Mouse (Mus musculus) neural tube, embryonic 13.5 days (tissue): ENCODE measurements at regions not wholly inside any gene's neighbourhood (a gene's known extent, or its start where the extent isn't known, plus 50 kb on each side); places are given as distances from the start of the nearest gene placed in this dataset.

ENCODE experiments used
- ATAC-seq: fragments of 200-750 bp; cut with Nextera tagmentation; 2 replicates; pipeline ENCODE4 v1.8.0; 2017; ENCODE audit warnings: low read depth, mild to moderate bottlenecking, moderate TSS enrichment, moderate library complexity
- H3K27ac ChIP-seq: fragments of 300-500 bp; sonication (generic); replicated peaks from 2 replicates; pipeline ENCODE4 v1.5.1; 2015; ENCODE audit warnings: moderate library complexity, mild to moderate bottlenecking, inconsistent platforms
- H3K27me3 ChIP-seq: fragments of 300-500 bp; sonication (generic); 2 replicates; pipeline ENCODE4 v1.6.1; 2015; ENCODE audit warnings: mild to moderate bottlenecking, inconsistent platforms
- H3K36me3 ChIP-seq: fragments of 300-500 bp; sonication (generic); 2 replicates; pipeline ENCODE4 v1.6.1; 2015; ENCODE audit warnings: mild to moderate bottlenecking, inconsistent platforms
- H3K4me1 ChIP-seq: fragments of 300-500 bp; sonication (generic); replicated peaks from 2 replicates; pipeline ENCODE4 v1.6.1; 2015; ENCODE audit warnings: inconsistent platforms
- H3K4me2 ChIP-seq: fragments of 300-500 bp; sonication (generic); 2 replicates; pipeline ENCODE4 v1.6.1; 2015; ENCODE audit warnings: inconsistent platforms, mild to moderate bottlenecking, moderate library complexity
- H3K4me3 ChIP-seq: fragments of 300-500 bp; sonication (generic); 2 replicates; pipeline ENCODE4 v1.5.1; 2015; ENCODE audit warnings: mild to moderate bottlenecking, inconsistent platforms
- H3K9ac ChIP-seq: fragments of 300-500 bp; sonication (generic); 2 replicates; pipeline ENCODE4 v1.6.1; 2015; ENCODE audit warnings: moderate library complexity, mild to moderate bottlenecking, inconsistent platforms
- H3K9me3 ChIP-seq: fragments of 300-500 bp; sonication (generic); 2 replicates; pipeline ENCODE4 v1.6.1; 2016; ENCODE audit warnings: inconsistent platforms
- WGBS: fragments of 180-500 bp; shearing (Covaris S2); methylation state at CpG from one replicate; pipeline ENCODE4 v1.1.7; 2015; 5-methylcytosine and 5-hydroxymethylcytosine counted together

- Histone ChIP-seq H3K36me3 (no peaks in the 10 kb centered on the region), H3K9ac (no peak overlapping the region), H3K4me1 (no peaks in the 10 kb centered on the region), H3K4me2 (no peak overlapping the region), H3K27ac (no peak overlapping the region), H3K4me3 (no peak overlapping the region), H3K27me3 (no peaks in the 10 kb centered on the region), H3K9me3 (no peaks in the 10 kb centered on the region)
- WGBS = 92% methylated on average over 11 of the region's 11 CpGs
- ATAC-seq = no peak
These were observed 71.4 kb upstream of the Elovl5 start for GRCm38 (mm10) chr9:77845664-77846290.

DNA sequence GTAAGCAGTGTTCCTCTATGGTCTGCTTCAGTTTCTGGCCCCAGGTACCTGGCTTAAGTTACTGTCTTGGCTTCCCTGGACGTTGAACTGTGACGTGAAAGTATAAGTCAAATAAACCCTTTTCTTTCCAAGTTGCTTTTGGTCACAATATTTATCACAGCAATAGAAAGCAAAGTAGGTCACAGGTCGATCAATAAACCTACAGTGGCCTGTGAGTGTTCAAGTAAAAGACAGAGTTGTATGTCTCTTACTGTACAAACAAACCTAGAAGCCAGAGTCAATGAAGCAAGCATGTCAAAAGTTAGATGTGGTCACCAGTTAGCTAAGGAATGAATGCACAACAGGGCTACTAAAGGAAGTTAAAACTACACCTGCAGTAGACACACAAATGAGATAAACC, 68.6 kb upstream of the Elovl5 start:
- WGBS = 87% methylated on average over 3 of the region's 3 CpGs
- H3K27me3 ChIP-seq = no peaks in the 10 kb centered on the region
- no peak overlapping the region for H3K27ac ChIP-seq
- H3K4me2 ChIP-seq = no peak overlapping the region
- ATAC-seq = no peak
- H3K9ac ChIP-seq = no peak overlapping the region
- H3K36me3 ChIP-seq = no peaks in the 10 kb centered on the region
- H3K4me3 ChIP-seq = no peak overlapping the region
- H3K9me3 ChIP-seq = no peaks in the 10 kb centered on the region
- no peaks in the 10 kb centered on the region for H3K4me1 ChIP-seq

DNA sequence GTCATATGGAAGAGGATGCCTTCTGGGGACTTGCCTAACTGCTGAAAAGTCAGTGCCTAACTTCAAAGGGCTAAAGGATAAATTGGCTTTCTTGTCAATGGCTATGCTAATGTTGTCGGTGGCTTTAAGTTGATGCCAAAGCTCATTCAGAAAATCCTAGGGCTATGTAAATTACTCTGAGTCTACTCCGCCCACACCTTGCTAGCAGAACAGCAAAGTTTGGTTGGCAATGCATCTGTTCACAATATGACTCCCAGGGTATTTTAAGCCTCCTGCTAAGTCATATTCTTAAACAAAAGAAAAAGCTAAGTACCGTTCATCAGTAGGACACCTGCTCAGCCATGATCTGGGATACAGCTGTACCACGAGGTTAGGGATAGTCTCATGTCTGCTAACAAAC, 67.8 kb upstream of the Elovl5 start:
- Histone ChIP-seq H3K27me3 (no peaks in the 10 kb centered on the region), H3K36me3 (no peaks in the 10 kb centered on the region), H3K4me2 (no peak overlapping the region), H3K4me3 (no peak overlapping the region), H3K27ac (no peak overlapping the region), H3K4me1 (no peaks in the 10 kb centered on the region), H3K9me3 (no peaks in the 10 kb centered on the region), H3K9ac (no peak overlapping the region)
- 47% methylated on average over 4 of the region's 4 CpGs for WGBS
- no peak for ATAC-seq

DNA sequence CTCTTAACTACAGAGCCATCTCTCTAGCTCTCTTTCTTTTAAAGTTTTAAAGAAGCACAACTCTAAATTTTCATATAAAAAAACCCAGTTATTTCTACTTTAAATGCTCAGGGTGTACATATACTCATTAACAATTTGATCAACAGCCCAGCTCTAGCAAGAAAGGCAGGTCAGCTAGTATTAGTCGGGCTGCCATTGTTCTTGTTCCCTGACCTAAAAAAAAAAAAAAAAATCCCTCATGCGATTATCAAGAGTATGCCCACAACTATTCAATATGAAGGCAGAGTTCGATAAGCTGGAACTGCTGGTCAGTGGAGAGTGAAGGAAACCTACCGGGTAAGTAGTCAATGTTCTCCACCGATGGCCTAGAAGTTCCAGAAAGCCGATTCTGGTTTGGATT, 65.8 kb upstream of the Elovl5 start:
- Histone ChIP-seq H3K4me2 (no peak overlapping the region), H3K9me3 (no peaks in the 10 kb centered on the region), H3K27ac (no peak overlapping the region), H3K4me3 (no peak overlapping the region), H3K9ac (no peak overlapping the region), H3K36me3 (no peaks in the 10 kb centered on the region), H3K27me3 (no peaks in the 10 kb centered on the region), H3K4me1 (no peaks in the 10 kb centered on the region)
- no peak for ATAC-seq
- 88% methylated on average over 6 of the region's 6 CpGs for WGBS

GRCm38 (mm10) chr9:77857091-77858058, 59.8 kb upstream of the Elovl5 start:
- Histone ChIP-seq H3K27me3 (no peaks in the 10 kb centered on the region), H3K9me3 (no peaks in the 10 kb centered on the region), H3K27ac (no peak overlapping the region), H3K36me3 (no peaks in the 10 kb centered on the region), H3K4me1 (peaks cover 4% of the 10 kb centered on the region; the same call in 1 of the 2 replicates), H3K4me2 (no peak overlapping the region), H3K9ac (no peak overlapping the region), H3K4me3 (no peak overlapping the region)
- ATAC-seq = peak; percentile 71; the same call in 1 of the 2 replicates
- WGBS = 65% methylated on average over 9 of the region's 9 CpGs

- Histone ChIP-seq H3K4me2 (no peak overlapping the region), H3K9ac (no peak overlapping the region), H3K27me3 (no peaks in the 10 kb centered on the region), H3K4me3 (no peak overlapping the region), H3K27ac (no peak overlapping the region), H3K9me3 (no peaks in the 10 kb centered on the region), H3K4me1 (peaks cover 4% of the 10 kb centered on the region; the same call in 1 of the 2 replicates), H3K36me3 (no peaks in the 10 kb centered on the region)
- 74% methylated on average over 6 of the region's 6 CpGs for WGBS
- ATAC-seq = no peak
These were observed 58.9 kb upstream of the Elovl5 start for GRCm38 (mm10) chr9:77858127-77858794.
